Mouse (Mus musculus) spleen, adult 2 months (tissue): ENCODE data around the gene Kif13a.

Experiments
- CTCF ChIP-seq: fragments of 200-500 bp; IDR thresholded peaks from 2 replicates; pipeline ENCODE4 v1.5.1; 2011; ENCODE audit warnings: mild to moderate bottlenecking, inconsistent platforms; ENCODE audit not compliant: insufficient read depth, insufficient read length, insufficient replicate concordance; ENCODE audit errors: extremely low read depth
- POLR2A ChIP-seq: fragments of 200-500 bp; IDR thresholded peaks from 2 replicates; pipeline ENCODE4 v1.6.1; 2011; ENCODE audit warnings: low read depth, low read length, inconsistent platforms

GRCm38 (mm10) chr13:46841668-46842067 lies 88.0 kb downstream of the Kif13a start:
- TF ChIP-seq CTCF (no peak), POLR2A (no peak)
